Mouse (Mus musculus) fibroblast of lung, adult 2 months (primary cell): ENCODE measurements at regions not wholly inside any gene's neighbourhood (a gene's known extent, or its start where the extent isn't known, plus 50 kb on each side); places are given as distances from the start of the nearest gene placed in this dataset.
"Not testable (repeated sequence)": the region's sequence is repeated elsewhere in the genome, so short reads cannot be mapped to it uniquely, and the experiment has no call there.

Experiments used
- DNase-seq: peaks from one replicate; pipeline ENCODE4 v3.0.0-alpha.2; 2011; ENCODE audit warnings: low read depth

DNA sequence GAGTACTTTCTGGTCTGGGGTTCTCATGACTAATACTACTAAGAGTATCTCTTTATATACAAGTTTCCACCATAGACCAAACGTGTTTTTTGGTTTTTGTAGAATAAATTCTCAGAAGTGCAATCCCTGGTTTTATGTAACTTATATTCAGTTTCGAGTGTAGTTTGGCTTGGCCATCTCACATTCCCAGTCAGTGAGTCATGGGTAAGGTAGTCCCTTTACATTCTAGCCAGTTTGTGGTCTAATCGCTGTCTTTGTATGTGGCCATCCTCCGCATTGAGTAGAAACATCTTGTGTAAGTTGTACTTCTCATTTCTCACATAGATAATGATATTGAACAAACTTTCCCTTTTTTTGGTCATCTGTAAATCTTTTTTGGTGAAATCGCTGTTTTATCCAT lies 88.3 kb downstream of the Anxa5 start:
- no peak for DNase-seq

GRCm38 (mm10) chr3:36383438-36383945 lies 92.2 kb downstream of the Anxa5 start:
- no peak for DNase-seq

GRCm38 (mm10) chr3:36381621-36382193 lies 94.0 kb downstream of the Anxa5 start:
- DNase-seq, result no peak

GRCm38 (mm10) chr3:36375722-36376121 lies 100.0 kb downstream of the Anxa5 start:
- peak; percentile 9 for DNase-seq

DNA sequence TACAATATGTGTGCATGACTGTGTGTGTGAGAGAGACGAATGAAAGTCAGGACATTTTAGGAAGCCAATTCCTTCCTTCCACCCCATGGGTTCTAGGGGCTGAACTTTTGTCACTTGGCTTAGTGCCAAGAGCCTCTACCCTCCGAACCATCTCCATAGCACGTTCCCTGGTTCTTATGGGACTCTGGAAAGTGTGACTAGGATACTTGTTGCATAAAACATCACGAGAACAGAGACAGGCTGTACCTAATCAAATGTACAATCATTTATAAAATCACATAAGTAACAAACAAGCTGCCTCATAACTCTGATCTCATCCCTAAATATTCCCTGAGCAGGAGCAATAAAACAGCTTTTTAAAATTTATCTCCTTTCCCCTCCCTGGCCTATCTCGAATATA lies 100.8 kb downstream of the Anxa5 start:
- no peak for DNase-seq

DNA sequence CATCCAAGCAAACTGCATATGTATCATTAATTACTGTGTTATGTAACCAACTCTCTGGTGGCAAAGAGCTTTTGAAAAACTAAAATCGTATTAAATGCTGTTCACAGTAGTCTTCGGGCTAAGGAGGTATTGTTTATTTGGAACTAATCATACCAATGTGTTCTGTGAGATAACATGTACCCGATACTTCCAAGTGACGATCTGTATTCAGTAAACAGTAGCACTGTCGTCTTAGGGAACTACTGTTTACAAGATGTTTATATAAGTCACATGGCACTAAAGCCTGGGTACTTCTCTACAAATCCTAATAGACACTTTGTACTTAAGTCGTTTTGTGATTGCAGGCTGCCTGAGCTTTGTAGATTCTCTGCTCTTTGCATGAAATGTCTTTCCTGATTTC lies 114.8 kb downstream of the Anxa5 start:
- no peak for DNase-seq

DNA sequence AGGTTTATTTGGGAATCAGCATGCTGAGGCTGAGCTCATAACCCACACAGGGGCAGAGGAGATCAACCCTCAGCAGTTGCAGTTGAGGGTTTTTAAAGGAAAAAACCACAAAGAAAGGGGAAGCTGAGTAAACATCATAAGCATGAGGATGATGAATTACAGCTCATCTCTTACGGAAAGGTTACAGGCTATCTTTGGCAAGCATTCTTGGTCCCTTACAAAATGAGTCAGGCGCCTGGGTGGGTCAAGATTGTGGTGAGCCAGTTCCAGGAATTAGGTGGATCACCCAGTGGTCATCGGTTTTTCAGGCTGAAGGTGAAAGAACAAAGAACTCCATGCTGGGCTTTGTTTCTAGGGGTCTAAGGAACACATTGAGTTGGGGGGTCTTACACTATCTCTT lies 121.5 kb downstream of the Anxa5 start:
- DNase-seq, result not testable (repeated sequence)

GRCm38 (mm10) chr3:36352032-36352742 lies 123.5 kb downstream of the Anxa5 start:
- DNase-seq, result no peak

DNA sequence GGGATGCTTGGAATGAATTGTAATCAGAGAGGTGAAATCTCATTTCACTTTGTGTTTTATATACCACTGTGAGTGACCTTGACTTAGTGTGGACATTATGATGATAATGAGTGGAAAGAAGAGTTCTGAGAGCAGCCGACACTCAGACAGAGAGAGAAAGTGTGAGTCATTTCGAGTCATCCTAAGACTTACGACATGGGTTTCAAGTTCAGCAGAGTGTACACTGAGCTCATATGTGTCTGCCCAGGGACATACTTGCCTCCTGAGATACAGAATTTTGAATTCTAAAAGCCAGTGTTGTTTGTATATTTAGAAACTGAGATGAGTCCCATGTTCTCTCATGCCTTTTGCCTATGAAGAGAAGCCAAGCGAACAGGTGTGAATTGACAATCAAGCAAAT lies 126.6 kb downstream of the Anxa5 start:
- DNase-seq, result no peak

DNA sequence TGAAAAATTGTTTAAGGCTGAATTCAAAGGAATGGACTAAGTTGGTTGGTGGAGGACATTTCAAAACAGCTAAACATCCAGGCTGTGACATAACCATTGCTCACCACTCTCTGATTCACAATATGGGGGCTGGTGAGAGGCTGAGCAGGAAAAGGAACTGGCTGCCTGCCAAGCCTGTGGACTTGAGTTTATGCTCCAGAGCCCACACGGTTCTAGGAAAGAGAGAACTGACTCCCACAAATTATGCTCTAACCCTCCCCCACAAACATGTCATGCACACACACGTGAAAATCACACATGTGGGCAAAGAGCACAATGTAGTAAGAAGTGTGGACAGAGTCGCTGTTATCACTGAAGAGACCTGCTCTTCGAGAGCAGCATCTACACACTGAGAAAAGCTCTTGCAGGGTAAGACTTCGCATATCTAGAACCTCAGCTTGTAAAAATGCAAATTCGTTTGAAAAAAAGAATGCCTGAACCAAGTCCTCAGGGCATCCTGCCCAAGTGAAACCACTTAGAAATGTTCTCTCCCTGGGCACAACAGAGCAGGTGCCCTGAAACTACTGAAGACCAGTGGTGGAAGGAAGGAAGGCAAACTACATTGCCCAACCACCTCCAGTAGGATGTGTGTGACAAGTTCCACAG lies 118.9 kb upstream of the Qrfpr start:
- peak; percentile 27 for DNase-seq

GRCm38 (mm10) chr3:36339656-36340055 lies 117.5 kb upstream of the Qrfpr start:
- DNase-seq, result no peak

GRCm38 (mm10) chr3:36334279-36334678 lies 112.2 kb upstream of the Qrfpr start:
- no peak for DNase-seq

DNA sequence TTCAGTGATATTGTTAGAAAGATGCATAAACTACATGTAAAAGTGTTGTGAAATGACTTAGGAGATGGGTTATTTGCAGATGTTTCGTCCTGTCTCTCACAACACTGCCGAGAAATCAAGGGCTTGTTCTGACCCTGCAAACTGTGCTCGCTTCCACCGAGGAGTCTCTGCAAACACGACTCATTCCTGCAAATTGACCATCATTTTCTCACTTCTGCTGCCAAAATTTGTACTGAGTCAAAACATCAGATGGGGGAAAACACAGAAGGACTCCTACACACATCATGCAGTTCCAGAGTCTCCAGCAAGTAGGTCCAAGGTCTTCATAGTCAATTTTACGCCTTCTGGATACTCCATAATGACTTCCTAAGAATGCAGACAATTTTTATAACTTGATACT lies 109.9 kb upstream of the Qrfpr start:
- no peak for DNase-seq

GRCm38 (mm10) chr3:36330656-36331055 lies 108.5 kb upstream of the Qrfpr start:
- DNase-seq, result no peak

GRCm38 (mm10) chr3:36329631-36330030 lies 107.5 kb upstream of the Qrfpr start:
- DNase-seq, result no peak

DNA sequence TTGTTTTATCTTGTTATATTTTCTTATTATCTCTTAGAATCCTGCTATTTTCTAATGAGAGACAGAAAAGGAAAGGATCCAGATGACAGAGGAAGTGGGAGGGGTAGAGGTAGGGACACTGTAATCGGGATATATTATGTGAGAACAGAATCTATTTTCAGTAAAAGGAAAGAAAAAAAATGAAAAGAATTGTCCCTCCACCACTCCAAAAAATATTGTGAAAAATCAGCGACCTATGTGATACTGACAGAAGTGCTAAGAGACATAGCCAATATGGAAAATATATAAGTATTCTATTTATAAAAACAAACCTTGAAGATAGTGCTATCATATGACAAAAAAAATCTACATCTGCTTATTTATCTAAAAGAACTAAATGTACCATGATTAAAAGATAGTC lies 106.8 kb upstream of the Qrfpr start:
- DNase-seq, result no peak

DNA sequence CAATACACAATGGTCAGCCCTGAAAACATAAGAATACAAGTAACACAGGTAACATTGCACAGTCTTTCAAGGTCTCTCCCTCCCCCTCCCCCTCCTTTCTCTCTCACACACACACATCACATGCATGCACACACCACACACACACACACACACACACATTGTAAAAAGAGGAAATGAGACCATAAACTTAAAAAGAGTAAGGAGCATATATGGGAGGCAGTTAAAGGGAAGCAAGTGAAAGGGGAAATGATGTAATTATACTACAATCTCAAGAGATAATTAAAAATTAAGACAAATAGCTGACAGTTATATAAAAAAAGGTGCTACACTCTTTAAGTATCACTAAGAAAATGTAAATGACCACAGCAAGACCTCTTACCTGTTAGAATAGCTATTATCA lies 96.5 kb upstream of the Qrfpr start:
- DNase-seq, result no peak

- no peak for DNase-seq
Observed at GRCm38 (mm10) chr3:36311337-36311736, 89.2 kb upstream of the Qrfpr start.

DNA sequence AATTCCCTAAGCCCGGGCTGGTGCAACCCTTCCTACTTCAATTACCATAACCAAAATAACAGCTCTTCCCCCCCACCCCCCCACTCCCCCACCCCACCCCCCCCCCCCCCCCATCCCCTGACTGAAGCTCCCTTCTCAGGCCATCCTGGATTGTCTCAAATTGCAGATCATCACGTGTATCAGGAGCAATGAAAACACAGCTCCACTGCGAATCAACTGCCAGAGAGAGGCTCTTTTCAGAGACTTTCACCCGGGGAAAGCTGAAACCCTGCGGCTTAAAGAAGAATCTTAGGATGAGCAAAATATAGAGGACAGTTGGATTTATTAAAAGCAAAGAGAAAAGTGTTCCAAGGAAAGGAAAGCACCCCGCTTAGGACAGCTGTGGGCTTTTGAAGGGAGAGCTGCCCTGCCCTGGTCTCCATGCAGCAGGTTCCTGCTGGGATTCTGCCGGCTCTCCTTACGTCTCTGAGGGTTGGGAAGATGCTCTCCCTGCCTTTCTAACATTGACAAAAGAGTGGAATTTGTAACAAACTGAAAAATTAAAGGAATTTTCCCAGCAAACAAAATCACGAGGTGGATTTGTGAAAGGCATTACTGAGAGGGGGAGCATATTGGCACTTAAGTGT lies 88.6 kb upstream of the Qrfpr start:
- DNase-seq, result no peak

GRCm38 (mm10) chr3:36296792-36297191 lies 74.7 kb upstream of the Qrfpr start:
- DNase-seq, result no peak

GRCm38 (mm10) chr3:36291971-36292370 lies 69.9 kb upstream of the Qrfpr start:
- DNase-seq, result no peak

DNA sequence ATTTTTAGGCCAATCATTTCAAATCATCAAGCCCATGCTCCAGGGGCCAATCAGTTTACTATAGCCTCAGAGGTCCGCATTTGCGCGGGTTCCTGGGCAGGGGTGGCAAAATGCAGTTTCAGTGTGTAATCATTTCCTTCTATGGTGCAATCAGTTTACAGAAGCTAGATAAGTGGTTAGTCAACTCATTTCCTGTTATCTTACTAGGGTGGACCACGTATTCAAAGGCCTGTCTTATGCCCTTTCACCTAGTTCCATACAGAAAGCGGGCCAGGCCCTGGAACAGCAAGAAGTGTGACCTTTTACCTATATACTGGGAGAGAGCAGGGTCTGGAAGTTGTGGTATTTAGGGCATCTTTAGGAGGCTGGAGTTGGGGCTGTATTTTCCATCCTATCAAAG lies 62.0 kb upstream of the Qrfpr start:
- DNase-seq, result no peak

DNA sequence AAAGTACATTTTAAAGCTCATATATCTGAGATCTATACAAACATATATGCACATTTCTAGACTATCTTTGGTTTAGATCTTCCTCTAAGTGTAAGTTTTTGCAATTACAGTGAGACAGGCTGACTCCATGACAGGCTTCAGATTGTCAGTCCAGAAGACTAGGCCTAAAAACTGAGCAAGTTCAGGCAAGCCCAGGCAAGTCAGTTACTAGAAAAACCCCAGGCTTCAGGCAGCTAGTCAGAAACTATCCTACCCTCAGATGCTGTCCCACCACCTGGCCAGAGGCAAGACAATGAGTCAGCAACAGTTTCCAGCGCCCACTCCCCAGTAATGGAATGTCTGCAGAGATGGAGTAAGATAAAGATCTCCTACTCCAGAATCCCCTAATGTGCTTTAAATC lies 53.4 kb upstream of the Qrfpr start:
- DNase-seq, result no peak
